ENCODE assay signal across 8 mouse cellular contexts in the genomic region with DNA sequence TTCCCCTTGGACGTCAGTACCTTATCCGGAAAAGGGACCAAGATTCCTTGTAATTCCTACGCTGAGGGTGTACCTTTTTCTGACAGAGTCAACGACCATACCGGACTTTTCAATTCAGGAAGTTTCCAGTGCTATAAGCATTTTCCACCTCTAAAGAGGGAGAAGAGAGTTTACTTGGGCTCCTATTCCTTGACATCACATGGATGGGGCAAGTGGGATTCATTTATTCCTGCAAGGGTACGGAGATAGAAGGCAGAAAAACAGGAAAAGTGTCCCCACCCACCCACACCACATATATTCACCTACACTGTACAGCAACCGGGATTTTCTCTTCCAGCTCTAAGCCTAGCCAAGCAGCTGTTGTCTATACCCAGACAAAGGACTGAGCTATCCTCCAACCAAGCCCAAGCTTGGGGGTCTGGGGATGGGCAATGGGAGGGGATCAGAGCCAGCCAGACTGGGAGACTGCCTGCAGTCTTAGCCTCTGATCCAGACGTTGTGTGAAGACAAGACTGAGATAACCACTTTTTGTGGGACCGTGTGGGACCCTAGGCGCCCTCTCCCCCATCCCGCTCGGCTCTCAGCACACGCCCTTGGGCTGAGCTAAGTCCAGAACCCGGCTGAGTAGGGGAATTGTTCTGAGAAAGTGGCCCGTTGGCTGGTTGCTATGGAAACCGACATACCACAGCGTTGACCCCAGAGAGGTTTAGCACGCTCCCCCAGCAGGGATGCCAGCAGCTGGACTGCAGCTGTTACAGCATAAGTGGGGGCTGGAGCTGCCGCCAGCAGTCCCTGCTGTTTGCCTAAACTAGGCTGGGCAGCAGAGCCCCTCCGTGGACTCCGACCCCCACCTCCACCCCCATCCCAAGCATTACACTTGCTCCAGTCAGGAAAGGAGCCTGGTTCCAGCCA.
DNase-seq lines count a peak whose midpoint lies in the region; ATAC-seq and TF ChIP-seq lines count a peak whose summit lies in the region.

No protein-coding gene starts in this region.

- H3K27me3 ChIP-seq in liver, postnatal 0 days (ENCODE audit: insufficient read depth, low read length), result no peaks in the 10 kb centered on the region
- no peaks in the 10 kb centered on the region for H3K27me3 ChIP-seq in embryonic facial prominence, embryonic 14.5 days (replicated peaks; ENCODE audit: control insufficient read depth, insufficient read depth, low read length)
- H3K27me3 ChIP-seq in heart, embryonic 15.5 days, result no peaks in the 10 kb centered on the region
- H3K27me3 ChIP-seq in kidney, postnatal 0 days (ENCODE audit: insufficient read depth, low read length), result no peaks in the 10 kb centered on the region
- H3K27me3 ChIP-seq in midbrain, embryonic 12.5 days, result no peaks in the 10 kb centered on the region; the same call in 1 of the 2 replicates

- H3K36me3 ChIP-seq in liver, postnatal 0 days (replicated peaks; ENCODE audit: insufficient read depth, low read length), result no peaks in the 10 kb centered on the region
- H3K36me3 ChIP-seq in embryonic facial prominence, embryonic 14.5 days (ENCODE audit: control insufficient read depth, insufficient read depth, low read length), result no peaks in the 10 kb centered on the region
- no peaks in the 10 kb centered on the region for H3K36me3 ChIP-seq in heart, embryonic 15.5 days
- H3K36me3 ChIP-seq in kidney, postnatal 0 days (ENCODE audit: insufficient read depth, low read length), result no peaks in the 10 kb centered on the region
- H3K36me3 ChIP-seq in midbrain, embryonic 12.5 days, result no peaks in the 10 kb centered on the region

- H3K9me3 ChIP-seq in liver, postnatal 0 days (ENCODE audit: low read length), result no peaks in the 10 kb centered on the region
- no peaks in the 10 kb centered on the region for H3K9me3 ChIP-seq in embryonic facial prominence, embryonic 14.5 days (ENCODE audit: control insufficient read depth, low read length)
- no peaks in the 10 kb centered on the region for H3K9me3 ChIP-seq in heart, embryonic 15.5 days (replicated peaks)
- no peaks in the 10 kb centered on the region for H3K9me3 ChIP-seq in kidney, postnatal 0 days (replicated peaks; ENCODE audit: low read length)
- no peaks in the 10 kb centered on the region for H3K9me3 ChIP-seq in midbrain, embryonic 12.5 days

- DNase-seq in liver, result peak; percentile 49
- DNase-seq in liver, postnatal 0 days, result no peak
- peak; percentile 95 for DNase-seq in embryonic facial prominence, embryonic 14.5 days (ENCODE audit: low spot score)
- peak; percentile 92 for DNase-seq in kidney, postnatal 0 days (ENCODE audit: low spot score)
- peak; percentile 75 for DNase-seq in yolk sac, embryonic 10.5 days (ENCODE audit: low spot score)
- DNase-seq in left cerebral cortex, adult 18-20 months (ENCODE audit: low spot score in 2 of 2), result no peak

- H3K4me2 ChIP-seq in liver, postnatal 0 days (ENCODE audit: low read depth, low read length), result no peak overlapping the region
- H3K4me2 ChIP-seq in embryonic facial prominence, embryonic 14.5 days (ENCODE audit: low read depth, low read length), result peak overlapping the region; percentile 49
- peak overlapping the region; percentile 35 for H3K4me2 ChIP-seq in heart, embryonic 15.5 days
- peak overlapping the region; percentile 43 for H3K4me2 ChIP-seq in kidney, postnatal 0 days (ENCODE audit: low read length)
- peak overlapping the region; percentile 49 for H3K4me2 ChIP-seq in midbrain, embryonic 12.5 days (replicated peaks)

- no peak for TF ChIP-seq EP300 in liver, postnatal 0 days (IDR thresholded peaks at IDR 0.05; ENCODE audit: low read depth)

- no peak for ATAC-seq in liver, postnatal 0 days
- ATAC-seq in embryonic facial prominence, embryonic 14.5 days (ENCODE audit: low read depth), result peak; percentile 87
- peak; percentile 87 for ATAC-seq in heart, embryonic 15.5 days (replicated peaks; ENCODE audit: insufficient number of reproducible peaks, insufficient read depth, low FRiP score, low read depth)
- ATAC-seq in kidney, postnatal 0 days (replicated peaks; ENCODE audit: low FRiP score, low read depth), result peak; percentile 90
- ATAC-seq in midbrain, embryonic 12.5 days (ENCODE audit: low FRiP score, low read depth), result peak; percentile 88

- no peak overlapping the region for H3K9ac ChIP-seq in liver, postnatal 0 days (replicated peaks)
- H3K9ac ChIP-seq in embryonic facial prominence, embryonic 14.5 days (ENCODE audit: low read depth, low read length), result peak overlapping the region; percentile 26; the same call in 1 of the 2 replicates
- H3K9ac ChIP-seq in heart, embryonic 15.5 days, result no peak overlapping the region
- H3K9ac ChIP-seq in kidney, postnatal 0 days (ENCODE audit: low read depth, low read length), result no peak overlapping the region
- peak overlapping the region; percentile 24; the same call in 1 of the 2 replicates for H3K9ac ChIP-seq in midbrain, embryonic 12.5 days (replicated peaks)

- no peak overlapping the region for H3K4me3 ChIP-seq in liver, postnatal 0 days (ENCODE audit: low read depth, low read length)
- H3K4me3 ChIP-seq in embryonic facial prominence, embryonic 14.5 days (ENCODE audit: low read depth, low read length), result peak overlapping the region; percentile 4
- H3K4me3 ChIP-seq in heart, embryonic 15.5 days, result no peak overlapping the region
- no peak overlapping the region for H3K4me3 ChIP-seq in kidney, postnatal 0 days (replicated peaks; ENCODE audit: low read depth, low read length)
- peak overlapping the region; percentile 15; the same call in 1 of the 2 replicates for H3K4me3 ChIP-seq in midbrain, embryonic 12.5 days

- no peak for TF ChIP-seq CTCF in liver, postnatal 0 days (IDR thresholded peaks at IDR 0.05; ENCODE audit: low read depth)
- TF ChIP-seq CTCF in kidney, postnatal 0 days (IDR thresholded peaks at IDR 0.05; ENCODE audit: low read depth), result no peak

- no peak overlapping the region for H3K27ac ChIP-seq in liver, postnatal 0 days (ENCODE audit: low read depth)
- H3K27ac ChIP-seq in embryonic facial prominence, embryonic 14.5 days (replicated peaks; ENCODE audit: low read depth, low read length), result peak overlapping the region; percentile 82
- H3K27ac ChIP-seq in heart, embryonic 15.5 days, result peak overlapping the region; percentile 52
- H3K27ac ChIP-seq in kidney, postnatal 0 days, result peak overlapping the region; percentile 83
- H3K27ac ChIP-seq in midbrain, embryonic 12.5 days (replicated peaks), result peak overlapping the region; percentile 81

- WGBS in liver, postnatal 0 days (ENCODE audit: insufficient replicate concordance), result 23% methylated on average over 21 of the region's 21 CpGs
- WGBS in embryonic facial prominence, embryonic 14.5 days, result 10% methylated on average over 21 of the region's 21 CpGs
- 18% methylated on average over 21 of the region's 21 CpGs for WGBS in heart, embryonic 15.5 days
- WGBS in kidney, postnatal 0 days, result 18% methylated on average over 21 of the region's 21 CpGs
- 9% methylated on average over 21 of the region's 21 CpGs for WGBS in midbrain, embryonic 12.5 days

- H3K4me1 ChIP-seq in liver, postnatal 0 days (ENCODE audit: insufficient read depth), result peaks cover 6% of the 10 kb centered on the region; the same call in 1 of the 2 replicates
- H3K4me1 ChIP-seq in embryonic facial prominence, embryonic 14.5 days (ENCODE audit: control insufficient read depth, insufficient read depth, low read length), result peaks cover 28% of the 10 kb centered on the region
- peaks cover 18% of the 10 kb centered on the region for H3K4me1 ChIP-seq in heart, embryonic 15.5 days (replicated peaks)
- peaks cover 19% of the 10 kb centered on the region for H3K4me1 ChIP-seq in kidney, postnatal 0 days (replicated peaks; ENCODE audit: insufficient read depth, low read length)
- H3K4me1 ChIP-seq in midbrain, embryonic 12.5 days, result peaks cover 39% of the 10 kb centered on the region

Comparison
In these comparisons a context has a peak if more than half of its experiments do, and no peak if none do; other contexts are left out.
1. DNase-seq: peak in liver (single experiment), embryonic facial prominence, embryonic 14.5 days (single experiment), kidney, postnatal 0 days (single experiment) and yolk sac, embryonic 10.5 days (single experiment); none in liver, postnatal 0 days (single experiment) and left cerebral cortex, adult 18-20 months (0 of 2).
2. H3K4me3 ChIP-seq: peak in embryonic facial prominence, embryonic 14.5 days (single experiment) and midbrain, embryonic 12.5 days (single experiment); none in liver, postnatal 0 days (single experiment), heart, embryonic 15.5 days (single experiment) and kidney, postnatal 0 days (single experiment).
3. H3K9ac ChIP-seq: peak in embryonic facial prominence, embryonic 14.5 days (single experiment) and midbrain, embryonic 12.5 days (single experiment); none in liver, postnatal 0 days (single experiment), heart, embryonic 15.5 days (single experiment) and kidney, postnatal 0 days (single experiment).